35 mouse cellular contexts compared by ENCODE assay signal in genomic region chr13:42255105-42255504, GRCm38 (mm10). TPM values are rescaled to one million over a fixed set of nuclear protein-coding genes. Genes with fewer than 3 reads are reported as not detected.
"Had no signal": no experiment of that assay in that cellular context is flagged by ENCODE, and none has a peak within 500 bp of the region (broad histone marks: within the 10 kb centered on the region; RNA-seq: fewer than 3 reads in every experiment).

No protein-coding gene starts in this region.

- H3K27ac ChIP-seq: heart, embryonic 10.5 days; heart, embryonic 13.5 days; heart, embryonic 15.5 days; hindbrain, embryonic 10.5 days; hindbrain, embryonic 12.5 days; hindbrain, embryonic 13.5 days; hindbrain, embryonic 14.5 days; hindbrain, embryonic 15.5 days; hindbrain, postnatal 0 days; intestine, embryonic 15.5 days; kidney, embryonic 15.5 days; kidney, postnatal 0 days; layer of hippocampus, adult 2 months had no signal

- H3K4me3 ChIP-seq: heart, embryonic 10.5 days; heart, embryonic 12.5 days; heart, embryonic 13.5 days; heart, embryonic 15.5 days; hindbrain, embryonic 10.5 days; hindbrain, embryonic 12.5 days; hindbrain, embryonic 13.5 days; hindbrain, embryonic 15.5 days; intestine, embryonic 15.5 days; kidney, embryonic 15.5 days; layer of hippocampus, adult 2 months had no signal

- ATAC-seq: hindbrain, embryonic 16.5 days; hindbrain, postnatal 0 days; inflammation-experienced regulatory T-cells, adult 6 months; intestine, embryonic 15.5 days; intestine, embryonic 16.5 days; intestine, postnatal 0 days had no signal

- H3K27me3 ChIP-seq: heart, embryonic 12.5 days; heart, embryonic 13.5 days; heart, embryonic 15.5 days; hindbrain, embryonic 12.5 days; hindbrain, embryonic 13.5 days; hindbrain, embryonic 15.5 days; intestine, embryonic 15.5 days; kidney, embryonic 15.5 days had no signal

- H3K36me3 ChIP-seq: heart, embryonic 10.5 days; heart, embryonic 12.5 days; heart, embryonic 13.5 days; heart, embryonic 15.5 days; hindbrain, embryonic 10.5 days; hindbrain, embryonic 12.5 days; hindbrain, embryonic 13.5 days; hindbrain, embryonic 15.5 days; intestine, embryonic 15.5 days; kidney, embryonic 15.5 days had no signal

- H3K9me3 ChIP-seq: heart, embryonic 10.5 days; heart, embryonic 13.5 days; heart, embryonic 15.5 days; hindbrain, embryonic 12.5 days; hindbrain, embryonic 15.5 days; intestine, embryonic 15.5 days had no signal

- H3K9ac ChIP-seq: heart, embryonic 12.5 days; heart, embryonic 13.5 days; heart, embryonic 15.5 days; hindbrain, embryonic 12.5 days; hindbrain, embryonic 13.5 days; hindbrain, embryonic 14.5 days; hindbrain, embryonic 15.5 days; intestine, embryonic 15.5 days; kidney, embryonic 15.5 days had no signal

- DNase-seq: heart, postnatal 10 days; heart, postnatal 14 days; heart, postnatal 36 days; heart, postnatal 4 days; kidney, adult 11 months; kidney, adult 18-20 months; kidney, adult 2 months; kidney, adult 8-10 months; kidney, adult 9 months; kidney, postnatal 10 days; kidney, postnatal 14 days; kidney, postnatal 25 days; kidney, postnatal 36 days; kidney, postnatal 4 days; layer of hippocampus, adult 9-11 months; layer of hippocampus, postnatal 36 days had no signal

- H3K4me2 ChIP-seq: heart, embryonic 11.5 days; heart, embryonic 12.5 days; heart, embryonic 13.5 days; heart, embryonic 15.5 days; hindbrain, embryonic 12.5 days; hindbrain, embryonic 13.5 days; hindbrain, embryonic 14.5 days; hindbrain, embryonic 15.5 days; intestine, embryonic 15.5 days; kidney, embryonic 15.5 days had no signal

- H3K4me1 ChIP-seq: hindbrain, embryonic 10.5 days; hindbrain, embryonic 12.5 days; hindbrain, embryonic 13.5 days; hindbrain, embryonic 15.5 days; intestine, embryonic 15.5 days; kidney, embryonic 15.5 days had no signal

RNA-seq across cellular contexts. Expression of gene Edn1, which starts 46.2 kb away (rescaled TPM):
- polyA plus RNA-seq: inflammation-experienced regulatory T-cells, adult 6 months had no signal
